Mouse (Mus musculus): ENCODE results near the gene E130308A19Rik.

E130308A19Rik gene

GRCm38 (mm10) chr4:59682950-59683349, 56.9 kb downstream of the E130308A19Rik start:
- DNase-seq (ENCODE audit: low spot score in 2 of 2), result no peak

DNA sequence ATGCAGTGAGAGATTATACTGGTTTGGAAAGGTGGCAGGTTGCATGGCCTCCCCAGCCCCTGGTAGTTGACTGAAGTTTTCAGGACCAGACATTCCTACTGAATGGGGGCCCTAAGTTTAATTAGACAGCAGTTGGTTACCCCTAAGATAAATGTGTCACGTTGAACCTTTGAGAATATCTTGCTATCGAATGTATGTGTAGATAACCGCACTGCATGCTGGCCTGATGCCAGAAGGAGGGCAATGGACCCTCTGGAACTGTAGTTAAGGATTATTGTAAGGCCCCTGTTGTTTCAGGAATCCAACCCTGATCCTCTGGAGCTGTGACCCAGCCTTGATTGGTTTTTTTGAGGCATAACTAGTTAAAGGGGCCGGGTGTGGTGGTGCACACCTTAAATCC, 58.3 kb downstream of the E130308A19Rik start:
- no peak for DNase-seq (ENCODE audit: low spot score in 2 of 2)

DNA sequence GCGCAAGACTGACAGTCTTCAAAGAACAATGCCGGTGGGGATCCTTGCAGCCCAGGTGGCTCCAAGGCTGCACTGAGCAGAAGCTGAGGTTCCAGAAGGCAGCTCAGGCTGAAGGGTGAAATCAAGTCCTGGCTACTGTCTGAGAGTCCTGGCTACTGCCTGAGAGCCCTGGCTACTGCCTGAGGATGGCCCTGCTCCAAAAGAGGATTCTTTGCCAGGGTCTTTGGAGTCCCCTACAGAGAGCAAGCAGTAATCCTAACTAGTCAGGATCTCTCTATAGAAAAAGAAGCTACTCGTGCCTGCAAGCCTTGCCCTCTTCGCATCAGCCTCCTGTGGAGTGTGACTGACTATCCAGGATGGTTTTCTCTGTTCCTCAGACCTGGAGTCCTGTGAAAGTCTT, 60.7 kb downstream of the E130308A19Rik start:
- no peak for DNase-seq (ENCODE audit: low spot score in 2 of 2)

- DNase-seq (ENCODE audit: low spot score in 2 of 2), result no peak
Observed at GRCm38 (mm10) chr4:59689055-59689454, 63.0 kb downstream of the E130308A19Rik start.

GRCm38 (mm10) chr4:59690145-59690544, 64.1 kb downstream of the E130308A19Rik start:
- DNase-seq (ENCODE audit: low spot score in 2 of 2), result no peak

DNA sequence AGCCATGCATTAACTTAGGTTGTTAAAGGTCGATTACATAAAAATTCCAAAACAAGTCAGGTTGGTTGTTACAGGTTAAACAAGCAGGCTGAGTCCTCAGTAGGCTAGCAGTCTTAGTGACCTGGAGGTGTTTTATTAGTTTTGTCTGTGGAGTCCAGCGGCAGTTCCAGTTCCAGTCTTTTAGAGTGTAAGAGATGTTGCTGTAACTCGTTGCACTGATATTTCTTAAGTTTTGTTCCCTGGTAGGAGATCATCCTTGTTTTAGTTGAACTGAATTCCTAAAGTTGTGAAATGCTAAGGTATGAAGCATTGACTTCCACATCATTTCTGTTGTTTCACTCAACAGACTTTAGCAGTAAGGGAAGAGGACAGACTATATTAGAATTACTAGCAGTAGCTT, 70.8 kb downstream of the E130308A19Rik start:
- no peak for DNase-seq (ENCODE audit: low spot score in 2 of 2)

- no peak for DNase-seq (ENCODE audit: low spot score in 2 of 2)
Observed at GRCm38 (mm10) chr4:59697869-59698268, 71.9 kb downstream of the E130308A19Rik start.

- no peak for DNase-seq (ENCODE audit: low spot score in 2 of 2)
Observed at GRCm38 (mm10) chr4:59699014-59699792, 73.2 kb downstream of the E130308A19Rik start.

DNA sequence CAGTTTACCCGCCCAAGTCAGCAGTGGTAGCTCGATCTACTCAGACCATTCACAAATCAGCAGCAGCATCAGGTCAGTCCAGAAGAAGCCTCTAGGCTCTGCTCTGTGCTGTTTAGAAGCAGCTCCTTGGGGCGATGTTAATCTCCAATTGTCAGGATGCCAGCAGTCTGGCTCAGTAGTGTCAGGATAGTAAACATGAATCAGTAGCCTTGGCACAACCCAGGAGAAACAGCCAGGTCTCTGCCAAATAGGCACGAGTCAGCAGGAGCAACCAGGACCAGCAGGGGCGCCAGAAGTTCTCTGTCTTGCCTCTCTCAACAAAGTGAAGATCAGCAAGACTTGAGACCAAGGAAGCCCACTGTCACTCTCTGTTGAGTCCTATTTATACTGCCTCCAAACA, 83.3 kb downstream of the E130308A19Rik start:
- peak in 1 of 2 experiments; percentile 59 for DNase-seq (ENCODE audit: low spot score in 2 of 2)

DNA sequence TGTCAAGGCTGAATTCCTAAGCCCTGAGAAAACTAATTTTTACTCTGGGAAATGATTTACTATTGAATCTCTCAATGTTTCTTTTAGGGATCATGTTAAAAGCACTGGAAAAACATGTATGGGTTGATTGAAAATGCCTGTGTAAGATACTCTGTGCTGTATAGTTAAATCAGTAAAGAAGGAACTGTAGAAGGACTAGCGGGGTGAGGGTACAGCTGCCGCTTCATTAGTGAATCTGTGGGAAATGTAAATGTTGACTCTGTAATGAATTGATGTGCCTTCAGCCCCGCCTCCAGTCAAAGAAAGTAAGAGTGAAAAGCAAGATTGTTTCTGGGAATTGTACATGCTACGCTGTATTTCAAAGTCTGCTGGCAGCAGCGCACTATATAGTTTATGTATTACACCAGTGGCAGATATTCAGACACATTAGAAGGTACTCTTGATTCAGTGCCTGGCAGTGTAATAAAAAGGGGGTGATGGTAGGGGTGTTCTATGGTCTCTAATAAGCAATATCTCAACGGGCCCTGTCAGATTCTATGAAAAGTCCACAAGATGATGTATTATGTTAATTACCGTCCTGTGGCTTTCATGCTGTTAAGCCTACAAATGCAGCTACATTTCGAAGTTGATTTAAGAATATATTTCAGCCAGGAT, 84.9 kb downstream of the E130308A19Rik start:
- DNase-seq (ENCODE audit: low spot score in 2 of 2), result peak in 1 of 2 experiments; percentile 37

DNA sequence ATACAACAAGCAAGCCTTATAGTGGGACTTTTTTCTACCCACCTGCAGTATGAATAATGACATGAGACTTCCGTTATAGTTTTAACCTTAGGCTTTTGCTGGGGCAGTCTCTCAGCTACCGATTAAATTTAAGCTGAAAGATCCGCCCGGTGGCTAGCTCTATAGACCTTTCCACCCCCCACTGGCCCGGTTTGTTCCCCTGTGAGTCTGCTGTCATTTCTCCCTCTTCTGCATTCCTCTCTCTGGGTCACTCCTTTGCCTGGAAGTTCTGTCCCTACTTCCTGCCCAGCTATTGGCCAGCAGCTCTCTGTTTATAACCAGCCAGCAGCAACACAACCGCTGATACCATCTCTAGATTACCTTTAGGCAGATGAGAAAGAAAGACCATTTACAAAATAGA, 86.4 kb downstream of the E130308A19Rik start:
- peak in 1 of 2 experiments; percentile 58 for DNase-seq (ENCODE audit: low spot score in 2 of 2)

- peak in 1 of 2 experiments; percentile 40 for DNase-seq (ENCODE audit: low spot score in 2 of 2)
Observed at GRCm38 (mm10) chr4:59712955-59713354, 86.9 kb downstream of the E130308A19Rik start.

DNA sequence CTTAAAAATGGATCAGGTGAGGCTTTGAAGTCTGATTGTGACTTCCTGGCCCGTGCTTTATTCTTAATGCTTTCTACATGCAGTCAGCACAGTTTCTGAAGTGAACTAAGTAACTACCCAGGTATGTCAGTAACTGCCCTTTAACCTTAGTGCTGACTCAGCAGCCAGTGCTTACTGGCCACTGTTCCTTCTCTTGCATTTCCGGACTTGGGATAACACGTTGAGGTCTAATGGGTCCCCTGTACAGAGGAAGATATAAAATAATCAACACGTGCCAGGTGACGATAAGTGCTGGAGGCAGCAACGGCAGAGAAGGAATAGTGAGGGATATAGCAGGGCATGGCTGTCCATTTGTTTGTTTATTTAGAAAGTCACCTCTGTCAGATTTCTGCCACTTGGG, 88.5 kb downstream of the E130308A19Rik start:
- DNase-seq (ENCODE audit: low spot score in 2 of 2), result peak in 1 of 2 experiments; percentile 49

DNA sequence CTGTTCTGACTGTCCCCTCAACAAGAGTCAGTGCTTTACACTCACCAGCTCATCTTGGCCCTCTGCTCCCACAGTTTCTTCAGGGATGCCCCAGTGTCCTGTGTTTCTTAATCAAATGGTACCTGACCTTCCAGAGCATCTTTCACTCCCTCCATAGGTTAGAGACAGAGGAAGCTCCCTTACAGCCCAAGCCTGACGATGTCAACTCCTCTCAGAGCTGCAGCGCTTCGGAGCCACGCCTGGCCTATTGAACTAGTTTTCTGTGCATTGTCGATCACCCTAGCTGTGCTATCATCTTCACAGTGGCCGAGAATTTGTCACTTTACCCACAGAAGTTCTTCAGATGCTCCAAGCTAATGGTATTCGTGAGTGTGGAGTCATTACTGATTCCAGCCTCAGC, 88.9 kb downstream of the E130308A19Rik start:
- DNase-seq (ENCODE audit: low spot score in 2 of 2), result peak in 1 of 2 experiments; percentile 58

- DNase-seq (ENCODE audit: low spot score in 2 of 2), result no peak
Observed at GRCm38 (mm10) chr4:59715531-59715930, 89.5 kb downstream of the E130308A19Rik start.

- DNase-seq (ENCODE audit: low spot score in 2 of 2), result peak in 1 of 2 experiments; percentile 39
Observed at GRCm38 (mm10) chr4:59717349-59717748, 91.3 kb downstream of the E130308A19Rik start.

GRCm38 (mm10) chr4:59718542-59718941, 92.5 kb downstream of the E130308A19Rik start:
- DNase-seq (ENCODE audit: low spot score in 2 of 2), result no peak

DNA sequence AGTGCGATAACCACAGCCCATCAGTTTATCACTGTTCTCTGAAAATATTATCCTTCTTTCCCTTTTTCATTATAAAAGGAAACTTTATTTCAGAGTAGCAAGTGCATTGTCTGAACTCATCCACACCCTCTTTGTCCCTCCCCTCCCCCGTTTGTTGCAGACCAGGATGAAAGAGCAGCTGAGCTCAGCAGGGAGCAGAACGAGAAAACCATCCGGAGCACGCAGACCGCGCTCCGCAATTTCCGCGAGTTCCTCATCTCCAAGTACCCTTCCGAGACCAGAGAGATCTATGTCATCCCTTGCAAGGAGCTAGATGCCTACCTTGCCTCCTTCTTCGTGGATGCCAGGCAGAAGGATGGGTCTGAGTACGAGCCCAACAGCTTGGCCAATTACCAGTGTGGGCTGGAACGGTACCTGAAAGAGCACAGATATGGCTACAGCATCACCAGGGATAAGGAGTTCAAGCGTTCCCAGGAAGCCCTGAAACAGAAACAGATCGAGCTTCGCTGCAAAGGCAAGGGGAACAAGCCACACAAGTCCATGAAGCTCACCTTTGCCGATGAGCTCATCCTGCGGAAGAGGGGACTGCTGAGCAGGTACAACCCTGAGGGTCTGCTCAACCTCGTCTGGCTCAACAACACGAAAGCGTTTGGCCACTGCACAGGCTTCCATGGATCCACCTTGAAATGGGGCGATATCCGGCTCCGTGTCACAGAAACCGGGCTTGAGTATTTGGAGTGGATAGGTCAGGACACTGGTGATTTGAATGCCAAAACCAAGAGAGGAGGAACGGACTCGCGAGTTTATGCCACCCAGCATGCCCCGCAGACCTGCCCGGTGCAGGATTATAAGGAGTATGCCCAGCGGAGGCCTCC, 93.7 kb downstream of the E130308A19Rik start:
- DNase-seq (ENCODE audit: low spot score in 2 of 2), result peak in 1 of 2 experiments; percentile 60

- peak in 1 of 2 experiments; percentile 59 for DNase-seq (ENCODE audit: low spot score in 2 of 2)
Observed at GRCm38 (mm10) chr4:59721811-59722210, 95.8 kb downstream of the E130308A19Rik start.

- DNase-seq (ENCODE audit: low spot score in 2 of 2), result no peak
Observed at GRCm38 (mm10) chr4:59725579-59725978, 99.6 kb downstream of the E130308A19Rik start.

DNA sequence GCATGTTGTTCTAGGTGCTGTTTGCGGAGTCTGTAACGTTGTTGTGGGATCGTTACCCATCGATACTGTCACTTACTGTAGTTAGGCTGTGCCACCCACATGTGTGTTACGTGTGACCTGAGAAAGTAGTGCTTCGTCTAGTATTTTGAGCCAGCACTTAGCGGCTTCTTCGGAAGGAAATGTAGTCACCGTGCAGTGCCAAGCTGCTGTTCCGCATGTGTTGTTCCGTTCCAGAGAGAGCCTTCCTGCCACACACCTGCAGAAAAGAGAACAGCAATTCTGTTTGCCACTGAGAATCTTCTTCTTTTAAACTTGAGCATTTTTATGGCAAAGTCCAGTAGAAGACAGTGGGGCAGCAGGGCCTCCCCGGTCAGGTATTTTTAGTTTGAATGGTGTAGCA, 100.5 kb downstream of the E130308A19Rik start:
- peak; percentile 29 to 65 for DNase-seq (ENCODE audit: low spot score in 2 of 2)
